ENCODE assay signal across 8 mouse cellular contexts in the genomic region with DNA sequence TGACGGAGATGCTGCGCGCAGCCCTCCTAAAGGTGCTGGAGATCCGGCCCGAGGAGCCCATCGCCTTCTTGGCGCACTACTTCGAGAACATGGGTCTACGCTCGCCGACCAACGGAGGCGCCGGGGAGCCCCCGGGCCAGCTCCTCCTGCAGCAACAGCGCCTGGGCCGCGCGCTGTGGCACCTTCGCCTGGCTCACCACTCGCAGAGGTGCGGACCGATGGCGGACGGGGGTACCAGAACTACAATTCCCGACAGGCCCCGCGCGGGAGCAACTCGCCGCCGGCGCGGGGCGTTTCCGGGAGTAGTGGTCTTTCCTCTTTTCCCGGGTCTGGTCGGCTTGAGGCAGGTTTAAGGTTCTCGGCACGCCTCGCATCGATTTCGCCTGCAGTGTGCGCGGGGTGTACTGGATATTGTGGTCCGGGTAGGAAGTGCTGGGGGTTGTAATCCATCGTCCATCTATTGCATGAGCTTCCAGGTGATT. TPM values are rescaled to one million over a fixed set of nuclear protein-coding genes. Genes with fewer than 3 reads are reported as not detected.
DNase-seq lines count a peak whose midpoint lies in the region; ATAC-seq and TF ChIP-seq lines count a peak whose summit lies in the region.

No protein-coding gene starts in this region.

- intact Hi-C loops in heart, postnatal 25 days (cut with DNase I): no loop called here

- H3K4me2 ChIP-seq in forebrain, embryonic 12.5 days: peak overlapping the region; percentile 88
- H3K4me2 ChIP-seq in lung, embryonic 16.5 days (ENCODE audit: low read depth, low read length): peak overlapping the region; percentile 88

- peaks cover 25% of the 10 kb centered on the region for H3K4me1 ChIP-seq in forebrain, embryonic 12.5 days
- peaks cover 11% of the 10 kb centered on the region for H3K4me1 ChIP-seq in lung, embryonic 16.5 days (replicated peaks; ENCODE audit: control insufficient read depth, insufficient read depth, low read length)

- WGBS in forebrain, embryonic 12.5 days: under 1% methylated on average over 47 of the region's 47 CpGs
- WGBS in lung, embryonic 16.5 days: 1% methylated on average over 47 of the region's 47 CpGs

- H3K27me3 ChIP-seq in forebrain, embryonic 12.5 days: no peaks in the 10 kb centered on the region
- no peaks in the 10 kb centered on the region for H3K27me3 ChIP-seq in lung, embryonic 16.5 days (ENCODE audit: control insufficient read depth, insufficient read depth, low read depth, low read length)

- no peak for TF ChIP-seq CTCF in layer of hippocampus, adult 2 months (conservative IDR thresholded peaks at IDR 0.05)

- H3K9ac ChIP-seq in forebrain, embryonic 12.5 days: peak overlapping the region; percentile 83
- peak overlapping the region; percentile 79 for H3K9ac ChIP-seq in lung, embryonic 16.5 days (ENCODE audit: low read length)

- H3K36me3 ChIP-seq in forebrain, embryonic 12.5 days (replicated peaks): peaks cover 13% of the 10 kb centered on the region
- no peaks in the 10 kb centered on the region for H3K36me3 ChIP-seq in lung, embryonic 16.5 days (ENCODE audit: control insufficient read depth, insufficient read depth, low read length)

- peak; percentile 95 for DNase-seq in ES-CJ7 (ENCODE audit: low read depth, low spot score)
- DNase-seq in c-Kit-positive CD71-positive TER-119-positive erythroid progenitor cells, embryonic 14.5 days (ENCODE audit: low spot score): peak; percentile 47
- peak; percentile 36 for DNase-seq in heart, postnatal 25 days (ENCODE audit: low spot score)
- peak; percentile 67 to 79 for DNase-seq in layer of hippocampus, adult 2 months (ENCODE audit: low spot score in 2 of 2)
- DNase-seq in ovary, postnatal 36 days (ENCODE audit: low spot score): peak; percentile 76
- peak; percentile 86 for DNase-seq in thymus, postnatal 14 days

- H3K4me3 ChIP-seq in forebrain, embryonic 12.5 days (replicated peaks): peak overlapping the region; percentile 98
- peak overlapping the region; percentile 90 for H3K4me3 ChIP-seq in layer of hippocampus, adult 2 months
- peak overlapping the region; percentile 69 for H3K4me3 ChIP-seq in lung, embryonic 16.5 days (ENCODE audit: low read length)

- H3K9me3 ChIP-seq in forebrain, embryonic 12.5 days: no peaks in the 10 kb centered on the region
- H3K9me3 ChIP-seq in lung, embryonic 16.5 days (ENCODE audit: control insufficient read depth, low read length): no peaks in the 10 kb centered on the region

- peak overlapping the region; percentile 96 for H3K27ac ChIP-seq in forebrain, embryonic 12.5 days
- H3K27ac ChIP-seq in layer of hippocampus, adult 2 months: peak overlapping the region; percentile 96
- H3K27ac ChIP-seq in lung, embryonic 16.5 days (ENCODE audit: low read length): peak overlapping the region; percentile 72

- peak; percentile 73 for ATAC-seq in forebrain, embryonic 12.5 days (ENCODE audit: low FRiP score)
- ATAC-seq in lung, embryonic 16.5 days (ENCODE audit: low read depth): peak; percentile 56

RNA-seq across cellular contexts. Expression of gene Tpgs1, which starts 0.4 kb away (rescaled TPM):
- polyA plus RNA-seq in forebrain, embryonic 12.5 days (2016; fragmentation: Nextera tagmentation; extraction: Ambion mirVana): 61.0 and 62.5 TPM in 2 replicates
- total RNA-seq in heart, postnatal 25 days (2021): 10 to 100 TPM; 18.3 to 19.4 TPM
- total RNA-seq in layer of hippocampus, adult 2 months (2021): 10 to 100 TPM; 67.8 to 73.5 TPM
- polyA plus RNA-seq in lung, embryonic 16.5 days (2015; fragmentation: Nextera tagmentation; extraction: Ambion mirVana): 57.5 and 58.3 TPM in 2 replicates

RNA-seq across cellular contexts. Expression of gene Madcam1, which starts 5.3 kb away (rescaled TPM):
- polyA plus RNA-seq in forebrain, embryonic 12.5 days (2016; fragmentation: Nextera tagmentation; extraction: Ambion mirVana): 0.99 and 1.0 TPM in 2 replicates
- total RNA-seq in heart, postnatal 25 days (2021): not detected
- not detected for total RNA-seq in layer of hippocampus, adult 2 months (2021)
- polyA plus RNA-seq in lung, embryonic 16.5 days (2015; fragmentation: Nextera tagmentation; extraction: Ambion mirVana): 0.53 and 0.69 TPM in 2 replicates

RNA-seq across cellular contexts. Expression of gene Cdc34, which starts 12.4 kb away (rescaled TPM):
- polyA plus RNA-seq in forebrain, embryonic 12.5 days (2016; fragmentation: Nextera tagmentation; extraction: Ambion mirVana): 129 and 141 TPM in 2 replicates
- total RNA-seq in heart, postnatal 25 days (2021): 100 to 1,000 TPM; 183 to 190 TPM
- total RNA-seq in layer of hippocampus, adult 2 months (2021): 10 to 100 TPM; 73.1 to 79.8 TPM
- 64.0 and 68.9 TPM in 2 replicates for polyA plus RNA-seq in lung, embryonic 16.5 days (2015; fragmentation: Nextera tagmentation; extraction: Ambion mirVana)

RNA-seq across cellular contexts. Expression of gene Gzmm, which starts 19.2 kb away (rescaled TPM):
- 1.1 and 1.6 TPM in 2 replicates for polyA plus RNA-seq in forebrain, embryonic 12.5 days (2016; fragmentation: Nextera tagmentation; extraction: Ambion mirVana)
- total RNA-seq in heart, postnatal 25 days (2021): 1 to 10 TPM; 6.0 to 7.2 TPM
- total RNA-seq in layer of hippocampus, adult 2 months (2021): 1 to 10 TPM; 3.3 to 4.0 TPM
- 0.62 and 0.98 TPM in 2 replicates for polyA plus RNA-seq in lung, embryonic 16.5 days (2015; fragmentation: Nextera tagmentation; extraction: Ambion mirVana)

RNA-seq across cellular contexts. Expression of gene Odf3l2, which starts 24.1 kb away (rescaled TPM):
- not detected in 2 replicates for polyA plus RNA-seq in forebrain, embryonic 12.5 days (2016; fragmentation: Nextera tagmentation; extraction: Ambion mirVana)
- total RNA-seq in heart, postnatal 25 days (2021): not detected
- total RNA-seq in layer of hippocampus, adult 2 months (2021): under 1 TPM; 0.29 to 0.38 TPM
- polyA plus RNA-seq in lung, embryonic 16.5 days (2015; fragmentation: Nextera tagmentation; extraction: Ambion mirVana): not detected in 2 replicates

Comparison
In these comparisons a context has a peak if more than half of its experiments do, and no peak if none do; other contexts are left out.
1. Peak in every context shown above with its lines: DNase-seq, ATAC-seq, H3K4me3 ChIP-seq and H3K27ac ChIP-seq.
2. DNase-seq: peak in every context shown above with its lines; median percentile 95 in ES-CJ7; 86 in thymus, postnatal 14 days; 76 in ovary, postnatal 36 days; 73 in layer of hippocampus, adult 2 months; 47 in c-Kit-positive CD71-positive TER-119-positive erythroid progenitor cells, embryonic 14.5 days; 36 in heart, postnatal 25 days.